Mouse (Mus musculus): Measurements from ENCODE around the gene Gm9844.

DNA sequence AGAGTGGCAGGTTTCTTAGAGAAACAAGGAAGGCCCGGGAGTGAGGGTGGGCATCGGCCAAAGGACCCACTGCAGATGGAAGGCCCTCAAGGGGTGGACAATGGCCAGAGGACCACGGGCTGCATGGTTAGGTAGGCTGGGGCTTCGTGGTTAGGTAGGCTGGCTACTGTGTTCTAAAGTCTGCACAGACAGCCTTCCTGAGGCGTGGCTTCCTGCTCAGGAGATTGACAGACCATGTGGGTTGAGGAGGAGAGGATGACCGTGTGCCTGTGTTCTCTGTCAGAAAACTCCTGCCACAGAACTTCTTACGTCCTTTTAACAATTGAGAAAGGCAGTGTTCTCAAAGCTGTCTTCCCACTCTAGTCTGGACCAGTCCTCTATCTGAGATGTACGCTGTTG, 22.6 kb upstream of the Gm9844 start:
- TF ChIP-seq CTCF (conservative IDR thresholded peaks at IDR 0.05; ENCODE audit: low read length) (no peak), NANOG (IDR thresholded peaks at IDR 0.05; ENCODE audit: borderline replicate concordance, low read length) (no peak)

All from E14TG2a.4 (cell line).